Mouse (Mus musculus) small intestine, adult 2 months (tissue): ENCODE measurements at regions not wholly inside any gene's neighbourhood (a gene's known extent, or its start where the extent isn't known, plus 50 kb on each side); places are given as distances from the start of the nearest gene placed in this dataset.

Experiments
- CTCF ChIP-seq: fragments of 200-500 bp; IDR thresholded peaks from 2 replicates; pipeline ENCODE4 v1.5.1; 2012; ENCODE audit warnings: low read depth, mild to moderate bottlenecking, control low read depth, inconsistent platforms, low read length, moderate library complexity, mixed read lengths; ENCODE audit not compliant: insufficient replicate concordance, insufficient read length; ENCODE audit errors: extremely low read depth
- POLR2A ChIP-seq: fragments of 200-500 bp; IDR thresholded peaks from 2 replicates; pipeline ENCODE4 v1.6.1; 2012; ENCODE audit warnings: low read depth, mild to moderate bottlenecking, control low read depth, inconsistent platforms, low read length, moderate library complexity

- TF ChIP-seq CTCF (no peak), POLR2A (no peak)
These were observed 380.6 kb upstream of the Arglu1 start for GRCm38 (mm10) chr8:9070953-9071352.
